Mouse (Mus musculus) CH12.LX (cell line): ENCODE results near the gene Etfbkmt. TPM values are rescaled to one million over a fixed set of nuclear protein-coding genes. Genes with fewer than 3 reads are reported as not detected.

ENCODE experiments used
- DNase-seq: peaks from one replicate; pipeline ENCODE4 v3.0.0-alpha.2; 2013; ENCODE audit errors: extremely low read depth
- H3K27ac ChIP-seq: 2 replicates; pipeline ENCODE4 v1.5.1; 2012; ENCODE audit warnings: low read depth, mild to moderate bottlenecking, control low read depth, moderate library complexity; ENCODE audit not compliant: insufficient read depth
- H3K27me3 ChIP-seq: replicated peaks from 2 replicates; pipeline ENCODE3; 2012; ENCODE audit warnings: inconsistent platforms
- H3K36me3 ChIP-seq, 2 experiments: replicated peaks in 1 of 2; 2 replicates each; pipeline versions ENCODE3 to v1.6.1; 2012; ENCODE audit warnings: inconsistent platforms in 1 of 2, low read length in 1 of 2, mild to moderate bottlenecking in 1 of 2, mixed read lengths in 1 of 2, moderate library complexity in 1 of 2; ENCODE audit not compliant: control insufficient read depth in 1 of 2, insufficient read depth in 1 of 2
- H3K4me1 ChIP-seq, 2 experiments: 2 replicates each; pipeline ENCODE4 v1.6.1; 2012; ENCODE audit warnings: inconsistent platforms in 1 of 2, moderate library complexity in 1 of 2; ENCODE audit not compliant: insufficient read depth in 2 of 2, control insufficient read depth in 1 of 2
- H3K4me2 ChIP-seq: 2 replicates; pipeline ENCODE4 v1.6.1; 2012; ENCODE audit warnings: low read depth, mild to moderate bottlenecking, control low read depth; ENCODE audit not compliant: poor library complexity, insufficient read depth, severe bottlenecking
- H3K4me3 ChIP-seq, 3 experiments: fragments of 150-350 bp in 1 of 3; sonication (generic) in 1 of 3; replicated peaks in 1 of 3; 2 replicates each; pipeline versions ENCODE3 to v1.5.1; 2011 to 2012; ENCODE audit warnings: low read depth in 2 of 3, low read length in 2 of 3, mild to moderate bottlenecking in 2 of 3, moderate library complexity in 2 of 3, control low read depth in 1 of 3, improper control_type of control experiment in 1 of 3, inconsistent platforms in 1 of 3, mixed read lengths in 1 of 3; ENCODE audit not compliant: poor library complexity in 1 of 3
- H3K79me2 ChIP-seq: replicated peaks from 2 replicates; pipeline ENCODE4 v1.6.1; 2012; ENCODE audit warnings: mild to moderate bottlenecking, moderate library complexity; ENCODE audit not compliant: control insufficient read depth, poor library complexity, insufficient read depth, severe bottlenecking; ENCODE audit errors: extremely low read depth
- H3K9ac ChIP-seq: 2 replicates; pipeline ENCODE4 v1.6.1; 2012; ENCODE audit warnings: low read depth, mild to moderate bottlenecking, control low read depth, moderate library complexity; ENCODE audit not compliant: insufficient read depth
- H3K9me3 ChIP-seq: replicated peaks from 2 replicates; pipeline ENCODE3; 2012; ENCODE audit warnings: low read length, inconsistent platforms, mixed read lengths
- CHD2 ChIP-seq: IDR thresholded peaks from 2 replicates; pipeline ENCODE4 v1.6.1; 2011; ENCODE audit warnings: low read length, improper control_type of control experiment
- E2F4 ChIP-seq: IDR thresholded peaks from 2 replicates; pipeline ENCODE4 v1.6.1; 2011; ENCODE audit warnings: low read depth, low read length, improper control_type of control experiment; ENCODE audit not compliant: insufficient replicate concordance
- ELF1 ChIP-seq: IDR thresholded peaks from 2 replicates; pipeline ENCODE4 v1.6.1; 2014; ENCODE audit warnings: low read depth, mild to moderate bottlenecking, inconsistent platforms, low read length, improper control_type of control experiment
- JUND ChIP-seq: conservative IDR thresholded peaks from 2 replicates; pipeline ENCODE4 v1.6.1; 2011; ENCODE audit warnings: low read depth, low read length, improper control_type of control experiment
- MAZ ChIP-seq: IDR thresholded peaks from 2 replicates; pipeline ENCODE4 v1.6.1; 2012; ENCODE audit warnings: low read depth, mild to moderate bottlenecking, inconsistent platforms, low read length, improper control_type of control experiment, moderate library complexity
- MEF2A ChIP-seq: IDR thresholded peaks from 2 replicates; pipeline ENCODE4 v1.6.1; 2014; ENCODE audit warnings: low read depth, mild to moderate bottlenecking, inconsistent platforms, low read length, improper control_type of control experiment, borderline replicate concordance
- MYC ChIP-seq: IDR thresholded peaks from 2 replicates; pipeline ENCODE4 v1.6.1; 2011; ENCODE audit warnings: low read depth, mild to moderate bottlenecking, improper control_type of control experiment, low read length
- NELFE ChIP-seq: IDR thresholded peaks from 2 replicates; pipeline ENCODE4 v1.6.1; 2011; ENCODE audit warnings: low read depth, low read length, improper control_type of control experiment
- PAX5 ChIP-seq: IDR thresholded peaks from 2 replicates; pipeline ENCODE4 v1.6.1; 2012; ENCODE audit warnings: low read length, inconsistent platforms, mixed read lengths
- POLR2A ChIP-seq: IDR thresholded peaks from 2 replicates; pipeline ENCODE4 v1.6.1; 2011; ENCODE audit warnings: low read depth, mild to moderate bottlenecking, improper control_type of control experiment, low read length
- SIN3A ChIP-seq: IDR thresholded peaks from 2 replicates; pipeline ENCODE4 v1.6.1; 2012; ENCODE audit warnings: low read length, improper control_type of control experiment, inconsistent platforms
- ZC3H11A ChIP-seq: IDR thresholded peaks from 2 replicates; pipeline ENCODE4 v1.6.1; 2012; ENCODE audit warnings: low read depth, mild to moderate bottlenecking, inconsistent platforms, low read length, improper control_type of control experiment
- dilution Hi-C: fragments of 300-500 bp; cut with MboI; formaldehyde crosslinking; loops from 2 replicates; pipeline ENCODE4 v1.14.3; 2020; ENCODE audit warnings: low sequenced_read_pairs; ENCODE audit not compliant: extremely low pct_unique_long_range_greater_than_20kb, extremely low pct_ligation_motif_present
- in situ Hi-C: fragments of 300-500 bp; cut with MboI; formaldehyde crosslinking; loops from 3 replicates; pipeline ENCODE4 v1.14.3; 2019; ENCODE audit warnings: low sequenced_read_pairs, low pct_ligation_motif_present, low pct_unique_long_range_greater_than_20kb, mixed read lengths
- polyA plus RNA-seq: library from polyadenylated mRNA; unstranded; fragments of >175 nt; gene quantifications from 2 replicates; pipeline ENCODE4 v1.2.1, GENCODE M21; 2012; ENCODE audit warnings: low read depth; ENCODE audit not compliant: insufficient read length
- total RNA-seq, 2 experiments: library from RNA; depleted of rRNA; stranded (reverse); fragments of 300-350 nt in 1 of 2; fragments of >200 nt in 1 of 2; gene quantifications; 2 replicates each; pipeline ENCODE4 v1.2.3; 2012 to 2014

The Etfbkmt gene
- total and polyA plus RNA-seq, 3 experiments: 7.8 to 17.3 (median 9.3) TPM

DNA sequence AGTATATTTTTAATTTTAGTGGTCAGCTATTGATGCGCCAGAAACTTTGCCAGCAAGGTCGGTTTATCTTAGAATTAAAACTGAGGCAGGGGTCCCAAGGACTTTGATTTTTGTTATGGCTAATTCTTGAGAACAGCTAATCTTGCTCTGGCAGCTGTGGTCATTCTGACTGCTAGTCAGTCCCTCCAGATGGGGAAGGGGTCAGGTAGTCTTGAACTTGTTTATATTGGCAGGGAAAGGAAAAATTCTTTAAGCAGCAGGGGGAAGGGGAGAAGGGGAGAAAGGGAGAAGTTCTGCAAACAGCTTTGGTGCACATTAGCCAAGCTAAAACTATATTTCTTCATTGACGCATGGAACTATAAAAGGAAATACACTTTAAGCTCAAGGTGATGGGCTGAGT lies 57.5 kb downstream of the Etfbkmt start:
- H3K27me3 ChIP-seq: no peaks in the 10 kb centered on the region

DNA sequence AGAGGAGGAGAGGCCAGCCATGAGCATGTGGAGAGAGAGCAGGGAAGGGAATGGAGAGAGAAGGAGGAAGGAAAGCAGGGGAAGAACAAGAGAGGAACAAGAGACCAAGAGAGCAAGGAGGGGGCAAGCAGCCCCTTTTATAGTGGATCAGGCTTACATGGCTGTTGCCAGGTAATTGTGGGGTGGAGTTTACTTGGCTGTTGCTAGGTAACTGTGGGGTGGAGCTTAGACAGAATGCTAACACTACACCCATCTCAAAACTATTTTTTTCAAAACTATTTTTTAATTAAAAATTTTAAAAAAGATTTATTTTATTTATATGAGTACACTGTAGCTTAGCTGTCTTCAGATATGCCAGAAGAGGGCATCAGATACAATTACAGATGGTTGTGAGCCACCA lies 58.9 kb downstream of the Etfbkmt start:
- no peak for DNase-seq
- Histone ChIP-seq H3K4me1 (peaks cover 0 to 9% of the 10 kb centered on the region in 2 experiments; a peak in 2 of 4 replicates), H3K4me3 (no peak overlapping the region), H3K79me2 (no peaks in the 10 kb centered on the region), H3K27ac (no peak overlapping the region), H3K9ac (no peak overlapping the region), H3K9me3 (no peaks in the 10 kb centered on the region), H3K4me2 (no peak overlapping the region), H3K36me3 (no peaks in the 10 kb centered on the region), H3K27me3 (no peaks in the 10 kb centered on the region)
- in situ Hi-C loops (no loop called here), dilution Hi-C loops (no loop called here)
- TF ChIP-seq SIN3A: no peak
- no peak for TF ChIP-seq ZC3H11A
- TF ChIP-seq MAZ: no peak
- no peak for TF ChIP-seq NELFE
- TF ChIP-seq CHD2: no peak
- no peak for TF ChIP-seq JUND
- no peak for TF ChIP-seq ELF1
- no peak for TF ChIP-seq MEF2A
- TF ChIP-seq E2F4: no peak
- no peak for TF ChIP-seq POLR2A

More for the DNA sequence above, 57.5 kb downstream of the Etfbkmt start:
- Histone ChIP-seq H3K4me1 (peaks cover 0 to 16% of the 10 kb centered on the region in 2 experiments; a peak in 2 of 4 replicates), H3K27ac (no peak overlapping the region), H3K79me2 (no peaks in the 10 kb centered on the region), H3K9me3 (no peaks in the 10 kb centered on the region)
- DNase-seq: no peak
- TF ChIP-seq PAX5: no peak
- TF ChIP-seq MYC: no peak
- TF ChIP-seq, all 38 proteins: peak for 0
- Histone ChIP-seq H3K4me2 (no peak overlapping the region), H3K36me3 (no peaks in the 10 kb centered on the region), H3K9ac (no peak overlapping the region), H3K4me3 (no peak overlapping the region)
- in situ Hi-C loops (no loop called here), dilution Hi-C loops (no loop called here)

Other genes with a start within 250 kb of the Etfbkmt start
- gene Caprin2, start 243.6 kb upstream of the Etfbkmt start, total RNA-seq (2012; rRNA removed): 0.92 and 0.93 TPM in 2 replicates
- 2.0 TPM in 2 replicates for gene Caprin2, start 243.6 kb upstream of the Etfbkmt start, total RNA-seq (2014; rRNA removed)
- gene Caprin2, start 243.6 kb upstream of the Etfbkmt start, polyA plus RNA-seq: 2.9 and 3.2 TPM in 2 replicates
- 57.5 and 66.6 TPM in 2 replicates for gene Sinhcaf, start 193.4 kb upstream of the Etfbkmt start, total RNA-seq (2012; rRNA removed)
- 140 and 146 TPM in 2 replicates for gene Sinhcaf, start 193.4 kb upstream of the Etfbkmt start, total RNA-seq (2014; rRNA removed)
- 64.7 and 82.3 TPM in 2 replicates for gene Sinhcaf, start 193.4 kb upstream of the Etfbkmt start, polyA plus RNA-seq
- 3.1 and 5.4 TPM in 2 replicates for gene Dennd5b, start 38.2 kb upstream of the Etfbkmt start, total RNA-seq (2012; rRNA removed)
- gene Dennd5b, start 38.2 kb upstream of the Etfbkmt start, total RNA-seq (2014; rRNA removed): 1.4 and 1.6 TPM in 2 replicates
- 1.3 and 2.2 TPM in 2 replicates for gene Dennd5b, start 38.2 kb upstream of the Etfbkmt start, polyA plus RNA-seq
- gene Gm10203, start 9.7 kb upstream of the Etfbkmt start, total RNA-seq (2012; rRNA removed): not detected in 2 replicates
- not detected in 2 replicates for gene Gm10203, start 9.7 kb upstream of the Etfbkmt start, total RNA-seq (2014; rRNA removed)
- gene Gm10203, start 9.7 kb upstream of the Etfbkmt start, polyA plus RNA-seq: not detected in 2 replicates
- 5.5 and 6.3 TPM in 2 replicates for gene Amn1, start 48.9 kb downstream of the Etfbkmt start, total RNA-seq (2012; rRNA removed)
- 8.9 and 10.8 TPM in 2 replicates for gene Amn1, start 48.9 kb downstream of the Etfbkmt start, total RNA-seq (2014; rRNA removed)
- 3.2 and 4.1 TPM in 2 replicates for gene Amn1, start 48.9 kb downstream of the Etfbkmt start, polyA plus RNA-seq
- gene Resf1, start 169.6 kb downstream of the Etfbkmt start, total RNA-seq (2012; rRNA removed): 12.4 and 13.4 TPM in 2 replicates
- gene Resf1, start 169.6 kb downstream of the Etfbkmt start, total RNA-seq (2014; rRNA removed): 20.9 and 25.3 TPM in 2 replicates
- 14.7 and 15.5 TPM in 2 replicates for gene Resf1, start 169.6 kb downstream of the Etfbkmt start, polyA plus RNA-seq